Mouse (Mus musculus): ENCODE data around the gene Dnttip1. TPM values are rescaled to one million over a fixed set of nuclear protein-coding genes. Genes with fewer than 3 reads are reported as not detected.
"Not testable (repeated sequence)": the region's sequence is repeated elsewhere in the genome, so short reads cannot be mapped to it uniquely, and the experiment has no call there.

Gene Dnttip1
- polyA plus RNA-seq, 1 experiment from 2014 or later = 82.0 TPM

DNA sequence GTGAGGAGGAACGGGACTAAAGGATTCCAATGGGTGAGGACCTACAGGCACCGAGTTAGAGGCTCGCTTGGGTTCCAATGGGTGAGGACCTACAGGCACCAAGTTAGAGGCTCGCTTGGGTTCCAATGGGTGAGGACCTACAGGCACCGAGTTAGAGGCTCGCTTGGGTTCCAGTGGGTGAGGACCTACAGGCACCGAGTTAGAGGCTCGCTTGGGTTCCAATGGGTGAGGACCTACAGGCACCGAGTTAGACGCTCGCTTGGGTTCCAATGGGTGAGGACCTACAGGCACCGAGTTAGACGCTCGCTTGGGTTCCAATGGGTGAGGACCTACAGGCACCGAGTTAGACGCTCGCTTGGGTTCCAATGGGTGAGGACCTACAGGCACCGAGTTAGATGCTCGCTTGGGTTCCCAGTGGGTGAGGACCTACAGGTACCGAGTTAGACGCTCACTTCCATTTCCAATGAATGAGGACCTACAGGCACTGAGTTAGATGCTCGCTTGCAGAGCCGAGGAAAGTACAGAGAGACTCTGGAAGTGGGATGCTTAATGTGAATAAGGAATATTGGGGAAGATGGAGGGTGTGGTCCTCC lies 29.5 kb upstream of the Dnttip1 start:
- H3K36me3 ChIP-seq (replicated peaks; ENCODE audit: control insufficient read depth, insufficient read depth, low read depth, low read length); DNase-seq (ENCODE audit: low spot score); ATAC-seq (replicated peaks; ENCODE audit: insufficient number of reproducible peaks, low FRiP score, low TSS enrichment, low read depth); H3K27me3 ChIP-seq (ENCODE audit: control insufficient read depth, insufficient read depth, low read length); H3K27ac ChIP-seq (replicated peaks; ENCODE audit: low read depth, low read length); H3K9me3 ChIP-seq (replicated peaks; ENCODE audit: control insufficient read depth, low read length); H3K4me3 ChIP-seq (ENCODE audit: low read depth, low read length); H3K9ac ChIP-seq (replicated peaks; ENCODE audit: low read length); H3K4me2 ChIP-seq (ENCODE audit: low read depth, low read length); H3K4me1 ChIP-seq (ENCODE audit: control insufficient read depth, insufficient read depth, low read length): not testable (repeated sequence)
- 89% methylated on average over 20 of the region's 23 CpGs for WGBS

DNA sequence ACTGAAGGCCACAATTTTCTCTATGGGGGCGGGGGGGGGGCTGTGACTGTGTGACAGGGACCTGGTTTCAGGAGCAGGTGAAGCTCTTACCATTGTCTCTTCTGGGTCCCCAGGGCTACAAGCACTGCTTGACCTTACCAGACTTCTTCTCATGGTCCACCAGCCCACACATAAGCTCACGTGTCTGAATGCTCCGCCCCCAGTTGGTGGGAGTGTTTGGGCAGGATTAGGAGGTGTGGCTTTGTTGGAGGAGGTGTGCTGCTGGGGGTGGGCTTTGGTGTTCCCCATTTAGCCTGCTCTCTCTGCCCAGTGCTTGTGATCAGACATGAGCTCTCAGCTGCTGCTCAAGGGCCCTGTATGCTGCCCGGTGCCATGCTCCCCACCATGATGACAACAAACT lies 22.5 kb upstream of the Dnttip1 start:
- DNase-seq (ENCODE audit: low spot score) (no peak), ATAC-seq (replicated peaks; ENCODE audit: insufficient number of reproducible peaks, low FRiP score, low TSS enrichment, low read depth) (no peak)
- Histone ChIP-seq H3K4me1 (ENCODE audit: control insufficient read depth, insufficient read depth, low read length) (no peaks in the 10 kb centered on the region), H3K4me3 (ENCODE audit: low read depth, low read length) (no peak overlapping the region), H3K27ac (replicated peaks; ENCODE audit: low read depth, low read length) (no peak overlapping the region), H3K27me3 (ENCODE audit: control insufficient read depth, insufficient read depth, low read length) (no peaks in the 10 kb centered on the region), H3K36me3 (replicated peaks; ENCODE audit: control insufficient read depth, insufficient read depth, low read depth, low read length) (no peaks in the 10 kb centered on the region), H3K9ac (replicated peaks; ENCODE audit: low read length) (no peak overlapping the region), H3K9me3 (replicated peaks; ENCODE audit: control insufficient read depth, low read length) (no peaks in the 10 kb centered on the region), H3K4me2 (ENCODE audit: low read depth, low read length) (no peak overlapping the region)
- WGBS = 57% methylated on average over 4 of the region's 4 CpGs

DNA sequence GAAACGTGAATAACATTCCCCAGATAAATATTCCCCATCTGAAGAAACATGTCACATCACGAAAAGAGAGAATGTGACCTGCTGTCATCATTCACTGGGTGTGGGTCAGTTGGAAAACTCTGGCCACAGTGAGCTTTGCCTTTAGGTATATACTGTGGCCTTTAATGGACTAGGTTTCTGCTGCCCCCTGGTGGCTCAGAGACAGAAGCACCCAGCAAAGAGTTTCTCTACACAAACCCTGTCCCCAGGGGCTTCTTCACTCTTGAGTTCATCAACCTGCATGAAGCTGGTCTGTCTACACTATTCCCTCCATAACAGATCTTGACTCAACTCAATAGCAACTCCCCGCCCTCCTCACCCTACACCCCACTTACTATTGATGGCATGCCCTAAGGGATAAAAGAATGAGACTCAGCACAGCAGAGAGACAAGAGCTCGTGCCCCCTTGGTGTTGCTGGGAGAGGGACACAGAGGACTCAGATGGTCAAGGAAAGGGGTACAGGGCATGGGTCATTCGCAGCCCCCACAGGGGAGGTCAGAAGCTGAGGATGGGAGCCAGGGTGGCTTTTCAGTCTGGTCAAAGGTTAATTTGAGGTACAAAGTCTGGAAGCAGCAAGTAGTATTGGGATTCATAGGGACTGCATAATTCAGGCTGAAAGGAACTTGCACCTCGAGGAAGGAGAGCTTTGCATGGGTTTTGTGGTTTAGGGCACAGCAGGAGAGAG lies 19.7 kb upstream of the Dnttip1 start:
- DNase-seq (ENCODE audit: low spot score) (peak; percentile 84), ATAC-seq (replicated peaks; ENCODE audit: insufficient number of reproducible peaks, low FRiP score, low TSS enrichment, low read depth) (0 out of 2 replicates have a peak, but pooled peaks have one; percentile 18)
- Histone ChIP-seq H3K9me3 (replicated peaks; ENCODE audit: control insufficient read depth, low read length) (no peaks in the 10 kb centered on the region), H3K27ac (replicated peaks; ENCODE audit: low read depth, low read length) (no peak overlapping the region), H3K4me1 (ENCODE audit: control insufficient read depth, insufficient read depth, low read length) (no peaks in the 10 kb centered on the region), H3K9ac (replicated peaks; ENCODE audit: low read length) (no peak overlapping the region), H3K4me3 (ENCODE audit: low read depth, low read length) (no peak overlapping the region), H3K36me3 (replicated peaks; ENCODE audit: control insufficient read depth, insufficient read depth, low read depth, low read length) (no peaks in the 10 kb centered on the region), H3K27me3 (ENCODE audit: control insufficient read depth, insufficient read depth, low read length) (no peaks in the 10 kb centered on the region), H3K4me2 (ENCODE audit: low read depth, low read length) (no peak overlapping the region)
- 22% methylated on average over 6 of the region's 6 CpGs for WGBS

DNA sequence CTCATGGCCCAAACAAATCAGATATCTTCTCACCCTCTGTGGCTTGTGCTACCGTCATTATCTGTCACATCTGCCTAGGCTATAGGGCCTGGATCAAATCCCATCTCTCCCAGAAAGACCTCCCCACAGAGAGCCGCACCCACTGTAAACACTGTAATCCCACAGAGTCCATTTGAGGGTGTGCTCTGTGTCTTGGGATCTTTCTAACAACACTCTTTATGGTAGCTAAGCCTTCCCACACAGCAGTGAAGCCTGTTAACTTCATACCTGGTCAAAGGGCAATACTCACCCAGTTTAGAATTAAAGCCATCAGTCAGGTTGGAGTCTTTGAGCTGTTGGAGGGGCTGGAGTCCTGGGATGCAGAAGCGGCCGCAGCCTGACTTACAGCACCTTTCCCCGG lies 14.1 kb upstream of the Dnttip1 start:
- Histone ChIP-seq H3K9ac (replicated peaks; ENCODE audit: low read length) (no peak overlapping the region), H3K4me1 (ENCODE audit: control insufficient read depth, insufficient read depth, low read length) (no peaks in the 10 kb centered on the region), H3K27me3 (ENCODE audit: control insufficient read depth, insufficient read depth, low read length) (no peaks in the 10 kb centered on the region), H3K4me2 (ENCODE audit: low read depth, low read length) (no peak overlapping the region), H3K4me3 (ENCODE audit: low read depth, low read length) (no peak overlapping the region), H3K9me3 (replicated peaks; ENCODE audit: control insufficient read depth, low read length) (no peaks in the 10 kb centered on the region), H3K27ac (replicated peaks; ENCODE audit: low read depth, low read length) (no peak overlapping the region), H3K36me3 (replicated peaks; ENCODE audit: control insufficient read depth, insufficient read depth, low read depth, low read length) (no peaks in the 10 kb centered on the region)
- no peak for DNase-seq (ENCODE audit: low spot score)
- WGBS = 68% methylated on average over 5 of the region's 5 CpGs
- no peak for ATAC-seq (replicated peaks; ENCODE audit: insufficient number of reproducible peaks, low FRiP score, low TSS enrichment, low read depth)

DNA sequence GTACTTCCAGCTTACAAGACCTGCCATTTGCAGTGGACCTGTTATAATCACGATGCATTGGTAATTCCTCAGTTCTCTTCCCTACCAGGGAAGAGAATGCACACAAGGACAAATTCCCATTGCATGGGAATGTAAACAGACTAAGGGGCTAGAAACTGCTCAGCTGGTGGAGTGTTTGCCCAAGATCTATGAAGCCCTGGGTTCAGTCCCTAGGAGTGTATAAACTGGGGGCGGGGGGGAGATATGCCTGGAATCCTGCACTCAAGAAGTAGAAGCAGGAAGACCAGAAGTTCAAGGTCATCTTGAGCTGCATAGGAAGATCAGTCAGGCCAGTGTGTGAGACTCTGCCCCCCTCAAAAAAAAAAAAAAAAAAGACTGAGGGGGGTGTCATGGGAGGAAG lies 12.5 kb upstream of the Dnttip1 start:
- Histone ChIP-seq H3K4me1 (ENCODE audit: control insufficient read depth, insufficient read depth, low read length) (no peaks in the 10 kb centered on the region), H3K27ac (replicated peaks; ENCODE audit: low read depth, low read length) (no peak overlapping the region), H3K9me3 (replicated peaks; ENCODE audit: control insufficient read depth, low read length) (no peaks in the 10 kb centered on the region), H3K9ac (replicated peaks; ENCODE audit: low read length) (no peak overlapping the region), H3K4me3 (ENCODE audit: low read depth, low read length) (no peak overlapping the region), H3K27me3 (ENCODE audit: control insufficient read depth, insufficient read depth, low read length) (no peaks in the 10 kb centered on the region), H3K36me3 (replicated peaks; ENCODE audit: control insufficient read depth, insufficient read depth, low read depth, low read length) (no peaks in the 10 kb centered on the region), H3K4me2 (ENCODE audit: low read depth, low read length) (no peak overlapping the region)
- DNase-seq (ENCODE audit: low spot score) (no peak), ATAC-seq (replicated peaks; ENCODE audit: insufficient number of reproducible peaks, low FRiP score, low TSS enrichment, low read depth) (no peak)
- WGBS = 70% methylated on average over 2 of the region's 2 CpGs

DNA sequence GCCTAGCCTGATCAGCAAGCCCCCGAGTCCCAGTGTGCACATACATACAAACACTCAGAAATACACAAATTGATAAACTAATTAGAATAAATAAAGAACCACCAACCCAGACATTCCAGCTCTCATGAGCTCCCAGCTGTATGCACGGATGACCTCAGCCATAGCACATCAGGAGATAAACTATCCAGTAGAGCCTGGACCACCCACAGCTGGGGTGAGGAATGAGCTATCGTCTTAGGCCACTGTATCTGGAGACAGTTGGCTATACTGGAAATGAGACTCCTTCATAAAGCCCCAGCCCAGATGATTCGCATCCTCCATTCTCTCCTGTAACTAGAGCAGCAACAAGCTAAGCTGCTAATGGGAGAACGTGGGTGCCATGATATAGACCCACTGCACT lies 10.9 kb upstream of the Dnttip1 start:
- Histone ChIP-seq H3K4me1 (ENCODE audit: control insufficient read depth, insufficient read depth, low read length) (no peaks in the 10 kb centered on the region), H3K27ac (replicated peaks; ENCODE audit: low read depth, low read length) (no peak overlapping the region), H3K4me2 (ENCODE audit: low read depth, low read length) (no peak overlapping the region), H3K4me3 (ENCODE audit: low read depth, low read length) (no peak overlapping the region), H3K36me3 (replicated peaks; ENCODE audit: control insufficient read depth, insufficient read depth, low read depth, low read length) (no peaks in the 10 kb centered on the region), H3K27me3 (ENCODE audit: control insufficient read depth, insufficient read depth, low read length) (no peaks in the 10 kb centered on the region), H3K9ac (replicated peaks; ENCODE audit: low read length) (no peak overlapping the region), H3K9me3 (replicated peaks; ENCODE audit: control insufficient read depth, low read length) (no peaks in the 10 kb centered on the region)
- no peak for ATAC-seq (replicated peaks; ENCODE audit: insufficient number of reproducible peaks, low FRiP score, low TSS enrichment, low read depth)
- 87% methylated on average over 5 of the region's 5 CpGs for WGBS
- DNase-seq (ENCODE audit: low spot score) = no peak

DNA sequence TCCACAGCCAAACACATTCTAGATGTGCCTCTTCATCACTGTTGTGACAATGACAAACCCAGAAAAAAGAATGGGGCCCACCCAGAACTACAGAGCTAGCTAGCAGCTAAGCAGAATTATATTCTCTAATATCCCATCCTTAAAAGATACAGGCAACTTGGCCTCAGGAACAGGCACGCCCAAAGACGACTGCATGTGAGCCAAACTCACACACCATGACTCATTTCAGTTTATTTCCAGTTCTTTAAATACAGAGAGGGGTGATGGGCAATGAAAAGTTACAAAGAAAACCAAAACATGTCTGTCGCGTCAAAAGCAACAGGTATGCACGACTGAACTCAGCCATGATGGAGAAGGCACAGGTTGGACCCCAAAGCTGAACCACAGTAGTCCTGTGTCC lies 10.3 kb upstream of the Dnttip1 start:
- Histone ChIP-seq H3K4me3 (ENCODE audit: low read depth, low read length) (no peak overlapping the region), H3K4me2 (ENCODE audit: low read depth, low read length) (no peak overlapping the region), H3K27me3 (ENCODE audit: control insufficient read depth, insufficient read depth, low read length) (no peaks in the 10 kb centered on the region), H3K27ac (replicated peaks; ENCODE audit: low read depth, low read length) (no peak overlapping the region), H3K9ac (replicated peaks; ENCODE audit: low read length) (no peak overlapping the region), H3K36me3 (replicated peaks; ENCODE audit: control insufficient read depth, insufficient read depth, low read depth, low read length) (no peaks in the 10 kb centered on the region), H3K9me3 (replicated peaks; ENCODE audit: control insufficient read depth, low read length) (no peaks in the 10 kb centered on the region), H3K4me1 (ENCODE audit: control insufficient read depth, insufficient read depth, low read length) (no peaks in the 10 kb centered on the region)
- WGBS = 95% methylated on average over 5 of the region's 5 CpGs
- DNase-seq (ENCODE audit: low spot score) (no peak), ATAC-seq (replicated peaks; ENCODE audit: insufficient number of reproducible peaks, low FRiP score, low TSS enrichment, low read depth) (no peak)

DNA sequence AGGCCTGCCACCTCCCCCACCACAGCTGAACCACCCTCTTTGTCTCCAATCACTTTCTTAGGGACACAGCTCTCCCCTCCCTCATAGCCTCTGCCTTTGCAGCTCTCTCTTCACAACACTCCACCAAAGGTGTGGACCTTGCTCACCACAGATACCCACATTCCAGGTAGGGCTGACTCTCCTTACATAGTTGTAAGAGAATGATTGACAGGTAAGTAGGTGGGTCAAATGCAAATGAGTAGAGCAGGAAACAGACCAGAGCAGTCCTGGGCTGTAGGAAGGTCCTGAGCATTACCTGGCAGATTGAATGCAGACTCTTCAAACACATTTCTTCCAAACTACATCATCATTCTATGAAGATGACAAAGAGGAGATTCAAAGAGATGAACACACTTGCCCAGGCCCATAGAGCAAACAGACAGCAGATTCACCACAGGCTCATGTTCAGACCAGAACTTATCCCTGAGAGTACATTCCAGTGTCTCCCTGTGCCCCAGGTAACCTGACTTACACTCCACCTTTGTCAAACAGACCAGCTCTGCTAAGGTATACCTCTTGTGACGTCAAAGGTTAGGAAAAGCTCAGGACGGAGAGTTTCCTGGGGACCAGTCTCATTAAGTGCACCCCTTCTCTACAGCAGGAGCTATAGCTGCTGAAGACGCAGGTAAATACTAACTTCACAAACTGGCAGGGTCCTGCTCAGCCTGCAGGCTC lies 8.2 kb upstream of the Dnttip1 start:
- DNase-seq (ENCODE audit: low spot score) (no peak), ATAC-seq (replicated peaks; ENCODE audit: insufficient number of reproducible peaks, low FRiP score, low TSS enrichment, low read depth) (no peak)
- Histone ChIP-seq H3K4me1 (ENCODE audit: control insufficient read depth, insufficient read depth, low read length) (no peaks in the 10 kb centered on the region), H3K4me2 (ENCODE audit: low read depth, low read length) (no peak overlapping the region), H3K9ac (replicated peaks; ENCODE audit: low read length) (no peak overlapping the region), H3K27me3 (ENCODE audit: control insufficient read depth, insufficient read depth, low read length) (no peaks in the 10 kb centered on the region), H3K27ac (replicated peaks; ENCODE audit: low read depth, low read length) (no peak overlapping the region), H3K4me3 (ENCODE audit: low read depth, low read length) (no peak overlapping the region), H3K36me3 (replicated peaks; ENCODE audit: control insufficient read depth, insufficient read depth, low read depth, low read length) (no peaks in the 10 kb centered on the region), H3K9me3 (replicated peaks; ENCODE audit: control insufficient read depth, low read length) (no peaks in the 10 kb centered on the region)
- 64% methylated on average over 3 of the region's 3 CpGs for WGBS

Measured in embryonic facial prominence, embryonic 11.5 days (tissue).